Comparison of ENCODE assay signal across 10 mouse cellular contexts in genomic region chr10:80313627-80314201, GRCm38 (mm10). TPM values are rescaled to one million over a fixed set of nuclear protein-coding genes. Genes with fewer than 3 reads are reported as not detected.
DNase-seq lines count a peak whose midpoint lies in the region; ATAC-seq lines count a peak whose summit lies in the region.
"Had no signal": no experiment of that assay in that cellular context is flagged by ENCODE, and none has a peak within 500 bp of the region (broad histone marks: within the 10 kb centered on the region; RNA-seq: fewer than 3 reads in every experiment).

No protein-coding gene starts in this region.

- DNase-seq in forebrain, embryonic 10.5 days (ENCODE audit: extremely low spot score, low spot score): no peak
- DNase-seq in forebrain, embryonic 14.5 days (ENCODE audit: low spot score): no peak
- no peak for DNase-seq in limb, embryonic 10.5 days (ENCODE audit: low spot score)
- DNase-seq in cerebellum, adult 9-10 months: peak; percentile 78
- DNase-seq in thymus, adult 18-20 months: no peak
- DNase-seq in c-Kit-positive CD71-positive TER-119-positive erythroid progenitor cells, embryonic 14.5 days (ENCODE audit: low spot score): no peak
- DNase-seq: lung, postnatal 36 days had no signal

- no peak overlapping the region for H3K9ac ChIP-seq in forebrain, embryonic 14.5 days (ENCODE audit: low read length)
- peak overlapping the region; percentile 35; the same call in 1 of the 2 replicates for H3K9ac ChIP-seq in limb, embryonic 13.5 days
- H3K9ac ChIP-seq: hindbrain, embryonic 12.5 days had no signal

- no peak for ATAC-seq in forebrain, embryonic 14.5 days
- no peak for ATAC-seq in limb, embryonic 13.5 days (ENCODE audit: low FRiP score, low read depth)
- ATAC-seq in monocyte, adult 5-6 weeks (replicated peaks; ENCODE audit: insufficient number of reproducible peaks, low FRiP score, low TSS enrichment, poor library complexity, severe bottlenecking): peak; percentile 22; the same call in 1 of the 2 replicates

- peaks cover 92% of the 10 kb centered on the region for H3K36me3 ChIP-seq in forebrain, embryonic 10.5 days (replicated peaks)
- peaks cover 100% of the 10 kb centered on the region for H3K36me3 ChIP-seq in forebrain, embryonic 14.5 days (ENCODE audit: control insufficient read depth, insufficient read depth, low read length)
- peaks cover 14% of the 10 kb centered on the region for H3K36me3 ChIP-seq in limb, embryonic 13.5 days
- peaks cover 15% of the 10 kb centered on the region for H3K36me3 ChIP-seq in limb, embryonic 10.5 days

- H3K4me2 ChIP-seq in forebrain, embryonic 14.5 days (ENCODE audit: low read length): no peak overlapping the region
- H3K4me2 ChIP-seq in limb, embryonic 13.5 days (replicated peaks): no peak overlapping the region
- H3K4me2 ChIP-seq: hindbrain, embryonic 12.5 days had no signal

- no peaks in the 10 kb centered on the region for H3K9me3 ChIP-seq in forebrain, embryonic 10.5 days
- no peaks in the 10 kb centered on the region for H3K9me3 ChIP-seq in forebrain, embryonic 14.5 days (replicated peaks; ENCODE audit: control insufficient read depth, low read length)
- H3K9me3 ChIP-seq in limb, embryonic 13.5 days: no peaks in the 10 kb centered on the region
- H3K9me3 ChIP-seq in limb, embryonic 10.5 days (replicated peaks): no peaks in the 10 kb centered on the region
- H3K9me3 ChIP-seq: hindbrain, embryonic 12.5 days had no signal

- H3K27ac ChIP-seq in forebrain, embryonic 10.5 days: no peak overlapping the region
- H3K27ac ChIP-seq in forebrain, embryonic 14.5 days (ENCODE audit: low read depth, low read length): no peak overlapping the region
- H3K27ac ChIP-seq in limb, embryonic 13.5 days: no peak overlapping the region
- H3K27ac ChIP-seq in limb, embryonic 10.5 days: no peak overlapping the region
- H3K27ac ChIP-seq: hindbrain, embryonic 12.5 days had no signal

- H3K4me1 ChIP-seq in forebrain, embryonic 10.5 days: peaks cover 59% of the 10 kb centered on the region
- H3K4me1 ChIP-seq in forebrain, embryonic 14.5 days (ENCODE audit: control insufficient read depth, insufficient read depth, low read length): no peaks in the 10 kb centered on the region
- peaks cover under 1% of the 10 kb centered on the region; the same call in 1 of the 2 replicates for H3K4me1 ChIP-seq in limb, embryonic 13.5 days
- H3K4me1 ChIP-seq in limb, embryonic 10.5 days: peaks cover 32% of the 10 kb centered on the region

- 0 out of 2 replicates have a peak overlapping the region, but pooled peaks have one; percentile 1 for H3K4me3 ChIP-seq in forebrain, embryonic 10.5 days
- no peak overlapping the region for H3K4me3 ChIP-seq in forebrain, embryonic 14.5 days (ENCODE audit: low read depth, low read length)
- H3K4me3 ChIP-seq in limb, embryonic 13.5 days: no peak overlapping the region
- H3K4me3 ChIP-seq in limb, embryonic 10.5 days: no peak overlapping the region; the same call in 1 of the 2 replicates
- H3K4me3 ChIP-seq: hindbrain, embryonic 12.5 days had no signal

- H3K27me3 ChIP-seq in forebrain, embryonic 10.5 days (ENCODE audit: poor library complexity, severe bottlenecking): peaks cover 80% of the 10 kb centered on the region
- no peaks in the 10 kb centered on the region for H3K27me3 ChIP-seq in forebrain, embryonic 14.5 days (replicated peaks; ENCODE audit: control insufficient read depth, insufficient read depth, low read length)
- peaks cover 91% of the 10 kb centered on the region for H3K27me3 ChIP-seq in limb, embryonic 13.5 days
- H3K27me3 ChIP-seq in limb, embryonic 10.5 days (ENCODE audit: low read depth, poor library complexity, severe bottlenecking): peaks cover 99% of the 10 kb centered on the region

- 66% methylated on average over 20 of the region's 20 CpGs for WGBS in forebrain, embryonic 10.5 days
- 70% methylated on average over 20 of the region's 20 CpGs for WGBS in forebrain, embryonic 14.5 days
- 43% methylated on average over 20 of the region's 20 CpGs for WGBS in limb, embryonic 13.5 days
- 46% methylated on average over 20 of the region's 20 CpGs for WGBS in limb, embryonic 10.5 days

RNA-seq across cellular contexts. Expression of gene 2310011J03Rik, which starts 6.6 kb away (rescaled TPM):
- 56.4 and 60.2 TPM in 2 replicates for polyA plus RNA-seq in forebrain, embryonic 10.5 days (2016; fragmentation: Nextera tagmentation; extraction: Ambion mirVana)
- 39.2 and 40.8 TPM in 2 replicates for polyA plus RNA-seq in forebrain, embryonic 14.5 days (2014; fragmentation: Nextera tagmentation; extraction: Ambion mirVana)
- polyA plus RNA-seq in limb, embryonic 13.5 days (2015; fragmentation: Nextera tagmentation; extraction: Ambion mirVana): 50.7 and 51.2 TPM in 2 replicates
- polyA plus RNA-seq in limb, embryonic 10.5 days (2016; fragmentation: Nextera tagmentation; extraction: Ambion mirVana): 58.2 and 60.9 TPM in 2 replicates
- total RNA-seq in monocyte, adult 5-6 weeks (2017): 23.5 to 28.1 TPM (median 27.6 TPM) in 3 replicates

RNA-seq across cellular contexts. Expression of gene Pcsk4, which starts 15.6 kb away (rescaled TPM):
- 5.7 and 6.7 TPM in 2 replicates for polyA plus RNA-seq in forebrain, embryonic 10.5 days (2016; fragmentation: Nextera tagmentation; extraction: Ambion mirVana)
- 1.6 and 2.4 TPM in 2 replicates for polyA plus RNA-seq in forebrain, embryonic 14.5 days (2014; fragmentation: Nextera tagmentation; extraction: Ambion mirVana)
- 4.8 and 6.5 TPM in 2 replicates for polyA plus RNA-seq in limb, embryonic 13.5 days (2015; fragmentation: Nextera tagmentation; extraction: Ambion mirVana)
- 6.1 and 6.3 TPM in 2 replicates for polyA plus RNA-seq in limb, embryonic 10.5 days (2016; fragmentation: Nextera tagmentation; extraction: Ambion mirVana)
- 0.57 TPM in 1 of 3 replicates, not detected in the others for total RNA-seq in monocyte, adult 5-6 weeks (2017)

RNA-seq across cellular contexts. Expression of gene Reep6, which starts 16.0 kb away (rescaled TPM):
- 7.7 and 9.1 TPM in 2 replicates for polyA plus RNA-seq in forebrain, embryonic 10.5 days (2016; fragmentation: Nextera tagmentation; extraction: Ambion mirVana)
- 2.3 and 2.7 TPM in 2 replicates for polyA plus RNA-seq in forebrain, embryonic 14.5 days (2014; fragmentation: Nextera tagmentation; extraction: Ambion mirVana)
- polyA plus RNA-seq in limb, embryonic 13.5 days (2015; fragmentation: Nextera tagmentation; extraction: Ambion mirVana): 6.1 and 6.3 TPM in 2 replicates
- polyA plus RNA-seq in limb, embryonic 10.5 days (2016; fragmentation: Nextera tagmentation; extraction: Ambion mirVana): 5.4 and 6.6 TPM in 2 replicates
- not detected in 3 replicates for total RNA-seq in monocyte, adult 5-6 weeks (2017)

RNA-seq across cellular contexts. Expression of gene Apc2, which starts 17.9 kb away (rescaled TPM):
- 19.4 and 27.0 TPM in 2 replicates for polyA plus RNA-seq in forebrain, embryonic 10.5 days (2016; fragmentation: Nextera tagmentation; extraction: Ambion mirVana)
- 154 and 213 TPM in 2 replicates for polyA plus RNA-seq in forebrain, embryonic 14.5 days (2014; fragmentation: Nextera tagmentation; extraction: Ambion mirVana)
- polyA plus RNA-seq in limb, embryonic 13.5 days (2015; fragmentation: Nextera tagmentation; extraction: Ambion mirVana): 3.3 and 3.8 TPM in 2 replicates
- 0.90 and 2.9 TPM in 2 replicates for polyA plus RNA-seq in limb, embryonic 10.5 days (2016; fragmentation: Nextera tagmentation; extraction: Ambion mirVana)
- 2.3 TPM in 1 of 3 replicates, not detected in the others for total RNA-seq in monocyte, adult 5-6 weeks (2017)

RNA-seq across cellular contexts. Expression of gene Rps15, which starts 21.5 kb away (rescaled TPM):
- polyA plus RNA-seq in forebrain, embryonic 10.5 days (2016; fragmentation: Nextera tagmentation; extraction: Ambion mirVana): 1,138 and 1,144 TPM in 2 replicates
- 694 and 922 TPM in 2 replicates for polyA plus RNA-seq in forebrain, embryonic 14.5 days (2014; fragmentation: Nextera tagmentation; extraction: Ambion mirVana)
- 908 and 936 TPM in 2 replicates for polyA plus RNA-seq in limb, embryonic 13.5 days (2015; fragmentation: Nextera tagmentation; extraction: Ambion mirVana)
- 1,092 and 1,255 TPM in 2 replicates for polyA plus RNA-seq in limb, embryonic 10.5 days (2016; fragmentation: Nextera tagmentation; extraction: Ambion mirVana)
- 1,267 to 1,604 TPM (median 1,393 TPM) in 3 replicates for total RNA-seq in monocyte, adult 5-6 weeks (2017)
